Mouse (Mus musculus) heart, embryonic 10.5 days (tissue): ENCODE data around the gene Pde4d. TPM values are rescaled to one million over a fixed set of nuclear protein-coding genes. Genes with fewer than 3 reads are reported as not detected.
A peak's percentile ranks its signal among the peaks of the same experiment; 100 is the strongest.

ENCODE experiments used
- DNase-seq: peaks from one replicate; pipeline ENCODE4 v3.0.0-alpha.2; 2017; ENCODE audit warnings: low spot score
- H3K27ac ChIP-seq: fragments of 300-500 bp; sonication (generic); 2 replicates; pipeline ENCODE4 v1.5.1; 2016; ENCODE audit warnings: mild to moderate bottlenecking
- H3K27me3 ChIP-seq: fragments of 300-500 bp; sonication (generic); 2 replicates; pipeline ENCODE4 v1.6.1; 2016; ENCODE audit warnings: mild to moderate bottlenecking; ENCODE audit not compliant: poor library complexity, insufficient read depth, severe bottlenecking
- H3K36me3 ChIP-seq: fragments of 300-500 bp; sonication (generic); 2 replicates; pipeline ENCODE4 v1.6.1; 2016; ENCODE audit warnings: mild to moderate bottlenecking, moderate library complexity
- H3K4me1 ChIP-seq: fragments of 300-500 bp; sonication (generic); 2 replicates; pipeline ENCODE4 v1.6.1; 2016; ENCODE audit warnings: mild to moderate bottlenecking
- H3K4me3 ChIP-seq: fragments of 300-500 bp; sonication (generic); 2 replicates; pipeline ENCODE4 v1.5.1; 2016; ENCODE audit warnings: mild to moderate bottlenecking, moderate library complexity
- H3K9me3 ChIP-seq: fragments of 300-500 bp; sonication (generic); 2 replicates; pipeline ENCODE4 v1.6.1; 2016; ENCODE audit warnings: mild to moderate bottlenecking, moderate library complexity
- WGBS: fragments of 180-500 bp; shearing (Covaris S2); methylation state at CpG from one replicate; pipeline ENCODE4 v1.1.7; 2016; 5-methylcytosine and 5-hydroxymethylcytosine counted together
- polyA plus RNA-seq: library from polyadenylated mRNA; unstranded; fragments of >200 nt; fragmentation: Nextera tagmentation; extraction: Ambion mirVana; gene quantifications from 2 replicates; pipeline ENCODE4 v1.2.1, GENCODE M21; 2016

The Pde4d gene
- polyA plus RNA-seq, 1 experiment from 2014 or later, result 24.9 TPM

GRCm38 (mm10) chr13:109652631-109653030 is 1202.9 kb downstream of the Pde4d start:
- 65% methylated on average over 7 of the region's 7 CpGs for WGBS
- no peaks in the 10 kb centered on the region for H3K36me3 ChIP-seq
- H3K27me3 ChIP-seq, result no peaks in the 10 kb centered on the region
- H3K27ac ChIP-seq, result peak overlapping the region; percentile 56; the same call in 1 of the 2 replicates
- H3K4me1 ChIP-seq, result peaks cover 30% of the 10 kb centered on the region
- DNase-seq, result no peak
- H3K9me3 ChIP-seq, result no peaks in the 10 kb centered on the region
- H3K4me3 ChIP-seq, result no peak overlapping the region

GRCm38 (mm10) chr13:109655390-109655789 is 1205.6 kb downstream of the Pde4d start:
- Histone ChIP-seq H3K27ac (no peak overlapping the region), H3K9me3 (no peaks in the 10 kb centered on the region), H3K4me1 (peaks cover 28% of the 10 kb centered on the region), H3K36me3 (no peaks in the 10 kb centered on the region), H3K27me3 (no peaks in the 10 kb centered on the region), H3K4me3 (no peak overlapping the region)
- WGBS, result 76% methylated on average over 3 of the region's 3 CpGs
- no peak for DNase-seq

DNA sequence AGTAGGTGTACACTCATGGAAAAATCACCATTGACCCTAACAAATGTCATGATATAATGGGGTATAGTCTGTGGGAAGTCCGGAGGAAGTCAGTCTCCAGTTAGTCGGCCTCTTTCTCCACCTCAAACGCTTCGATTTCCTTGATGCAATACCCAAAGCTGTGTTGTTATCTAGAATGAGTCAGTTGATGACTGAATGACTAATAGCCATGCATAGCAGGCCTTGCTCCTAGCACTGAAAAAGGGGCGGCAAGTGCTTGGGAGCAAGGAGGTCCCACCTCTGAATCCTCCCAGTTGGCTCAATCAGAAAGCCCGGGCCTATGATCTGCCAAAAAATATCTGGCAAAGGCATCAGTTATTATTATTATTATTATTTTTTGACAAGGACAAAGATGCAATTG is 1209.4 kb downstream of the Pde4d start:
- no peak overlapping the region for H3K4me3 ChIP-seq

DNA sequence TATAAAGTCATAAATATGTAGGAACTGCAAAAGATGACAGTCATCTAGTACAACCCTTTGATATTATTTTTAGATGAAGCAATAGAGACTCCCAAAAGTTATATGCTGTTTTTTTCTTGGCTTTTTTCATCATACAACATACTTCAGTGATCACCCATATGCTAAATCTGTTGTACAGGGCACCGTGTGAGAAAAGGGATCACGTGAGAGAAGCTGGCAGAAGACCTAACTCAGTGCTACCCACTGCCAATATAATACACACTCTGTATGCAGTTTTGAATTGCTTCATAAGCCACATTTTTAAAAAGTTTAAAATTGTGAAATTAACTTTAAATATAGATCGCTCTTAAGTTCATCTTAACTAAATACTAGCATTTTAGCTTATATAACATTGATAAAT is 1211.6 kb downstream of the Pde4d start:
- DNase-seq, result no peak
- Histone ChIP-seq H3K9me3 (no peaks in the 10 kb centered on the region), H3K27me3 (no peaks in the 10 kb centered on the region), H3K27ac (no peak overlapping the region), H3K4me1 (peaks cover 32% of the 10 kb centered on the region), H3K36me3 (no peaks in the 10 kb centered on the region), H3K4me3 (no peak overlapping the region)
- WGBS, result 92% methylated on average over 3 of the region's 3 CpGs

More for the DNA sequence above, 1209.4 kb downstream of the Pde4d start:
- Histone ChIP-seq H3K9me3 (no peaks in the 10 kb centered on the region), H3K27me3 (no peaks in the 10 kb centered on the region), H3K4me1 (peaks cover 15% of the 10 kb centered on the region), H3K36me3 (no peaks in the 10 kb centered on the region), H3K27ac (no peak overlapping the region)
- WGBS, result 59% methylated on average over 6 of the region's 6 CpGs
- peak; percentile 64 for DNase-seq

DNA sequence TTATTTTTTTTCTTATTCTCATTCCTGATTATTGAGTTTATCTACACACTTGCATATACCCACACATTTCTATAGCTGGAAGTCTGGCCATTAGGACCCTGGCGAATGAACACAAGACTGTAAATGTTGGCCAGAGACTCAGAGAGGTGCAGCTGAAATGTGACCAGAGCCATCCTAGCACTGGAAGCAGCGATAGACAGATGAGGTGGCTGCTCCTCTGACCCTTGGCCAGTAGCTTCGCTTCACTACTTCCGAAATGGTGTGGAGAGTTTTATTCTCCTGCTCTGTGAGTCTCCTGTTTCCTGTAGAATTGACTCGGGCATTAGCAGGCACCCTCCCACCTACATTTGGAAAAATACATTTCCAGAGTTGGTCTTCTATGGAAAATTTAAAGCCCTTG is 1212.4 kb downstream of the Pde4d start:
- no peak for DNase-seq
- peaks cover 33% of the 10 kb centered on the region for H3K4me1 ChIP-seq
- H3K27ac ChIP-seq, result peak overlapping the region; percentile 37
- no peaks in the 10 kb centered on the region for H3K9me3 ChIP-seq
- no peaks in the 10 kb centered on the region for H3K27me3 ChIP-seq
- WGBS, result 72% methylated on average over 5 of the region's 5 CpGs
- no peak overlapping the region for H3K4me3 ChIP-seq
- no peaks in the 10 kb centered on the region for H3K36me3 ChIP-seq

DNA sequence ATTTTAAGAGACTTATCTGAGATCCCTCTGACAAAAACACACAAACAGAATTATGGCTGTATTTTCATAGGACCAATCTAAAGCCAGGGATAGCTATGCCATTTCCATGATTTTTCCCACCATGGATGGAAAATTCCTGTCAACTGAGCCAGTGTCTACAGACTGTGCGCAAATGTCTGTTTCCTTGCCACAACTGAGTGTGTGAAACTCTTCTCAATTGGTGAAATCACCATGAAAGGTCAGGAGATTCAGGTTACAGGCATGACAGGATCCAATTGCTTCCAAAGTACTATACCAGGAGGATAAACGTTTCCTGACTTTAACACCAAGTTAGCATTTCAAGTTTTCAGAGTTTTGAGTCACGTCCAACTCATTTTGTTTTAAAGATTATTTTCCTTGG is 1213.0 kb downstream of the Pde4d start:
- Histone ChIP-seq H3K4me1 (peaks cover 36% of the 10 kb centered on the region), H3K27me3 (no peaks in the 10 kb centered on the region), H3K9me3 (no peaks in the 10 kb centered on the region), H3K4me3 (no peak overlapping the region), H3K36me3 (no peaks in the 10 kb centered on the region), H3K27ac (no peak overlapping the region)
- no peak for DNase-seq
- WGBS, result 63% methylated on average over 3 of the region's 3 CpGs

DNA sequence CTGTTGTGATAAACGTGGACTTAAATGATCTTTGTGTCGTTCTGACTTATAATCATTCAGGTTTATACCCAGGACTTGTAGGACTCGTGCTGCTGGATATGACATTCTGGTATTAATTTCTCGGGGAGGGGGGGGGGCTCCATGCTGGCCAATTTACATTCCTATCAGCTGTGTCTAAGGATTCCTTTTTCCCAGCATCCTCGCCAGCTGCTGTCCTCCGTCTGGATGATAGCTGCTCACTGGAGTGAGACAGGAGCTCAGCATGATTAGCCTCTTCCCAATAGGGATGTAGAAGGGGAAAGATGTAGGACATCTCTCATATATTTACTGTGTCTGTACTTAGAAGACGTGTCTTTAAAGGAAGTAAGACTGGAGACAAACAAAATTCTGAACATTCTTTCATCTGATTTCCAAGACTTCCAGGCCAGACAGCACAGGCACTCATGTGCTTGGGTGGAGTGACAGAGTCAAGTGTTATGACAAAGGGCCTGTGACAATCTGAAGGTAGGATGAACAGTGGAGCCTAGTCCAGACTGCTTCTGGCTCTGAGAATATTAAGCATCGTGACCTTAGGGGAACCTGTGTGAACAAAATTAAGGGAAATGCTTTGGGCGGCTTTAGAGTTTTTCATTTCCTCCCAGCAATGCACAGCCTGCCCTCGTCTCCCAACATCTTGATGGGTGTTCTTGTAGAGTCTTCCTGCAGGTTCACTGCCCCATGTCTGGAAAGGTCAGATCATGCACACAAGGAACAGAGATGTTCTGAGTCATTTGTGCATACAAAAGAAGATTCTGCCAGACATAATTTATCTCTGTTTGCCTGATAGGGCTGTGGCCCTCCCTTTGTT is 1215.4 kb downstream of the Pde4d start:
- DNase-seq, result no peak
- peak overlapping the region; percentile 8; the same call in 1 of the 2 replicates for H3K4me3 ChIP-seq
- peak overlapping the region; percentile 76 for H3K27ac ChIP-seq
- H3K9me3 ChIP-seq, result no peaks in the 10 kb centered on the region
- H3K4me1 ChIP-seq, result peaks cover 30% of the 10 kb centered on the region
- no peaks in the 10 kb centered on the region for H3K27me3 ChIP-seq
- H3K36me3 ChIP-seq, result no peaks in the 10 kb centered on the region
- 40% methylated on average over 10 of the region's 10 CpGs for WGBS

- no peaks in the 10 kb centered on the region for H3K9me3 ChIP-seq
- DNase-seq, result no peak
- WGBS, result 44% methylated on average over 10 of the region's 10 CpGs
Observed at GRCm38 (mm10) chr13:109665803-109666403, 1216.2 kb downstream of the Pde4d start.

GRCm38 (mm10) chr13:109669965-109670364 is 1220.2 kb downstream of the Pde4d start:
- DNase-seq, result peak; percentile 65
- H3K27ac ChIP-seq, result no peak overlapping the region
- H3K27me3 ChIP-seq, result no peaks in the 10 kb centered on the region
- H3K36me3 ChIP-seq, result no peaks in the 10 kb centered on the region
- H3K4me3 ChIP-seq, result no peak overlapping the region
- H3K9me3 ChIP-seq, result no peaks in the 10 kb centered on the region
- 82% methylated on average over 4 of the region's 4 CpGs for WGBS
- peaks cover 21% of the 10 kb centered on the region for H3K4me1 ChIP-seq

More at GRCm38 (mm10) chr13:109665803-109666403, 1216.2 kb downstream of the Pde4d start:
- Histone ChIP-seq H3K36me3 (no peaks in the 10 kb centered on the region), H3K4me1 (peaks cover 30% of the 10 kb centered on the region), H3K27ac (peak overlapping the region; percentile 76), H3K27me3 (no peaks in the 10 kb centered on the region), H3K4me3 (peak overlapping the region; percentile 8; the same call in 1 of the 2 replicates)

- H3K27me3 ChIP-seq, result no peaks in the 10 kb centered on the region
- H3K9me3 ChIP-seq, result no peaks in the 10 kb centered on the region
- H3K27ac ChIP-seq, result no peak overlapping the region
- DNase-seq, result no peak
- 71% methylated on average over 8 of the region's 8 CpGs for WGBS
- peaks cover 9% of the 10 kb centered on the region; the same call in 1 of the 2 replicates for H3K4me1 ChIP-seq
- H3K36me3 ChIP-seq, result no peaks in the 10 kb centered on the region
- H3K4me3 ChIP-seq, result no peak overlapping the region
Observed at GRCm38 (mm10) chr13:109671589-109672347, 1222.0 kb downstream of the Pde4d start.

DNA sequence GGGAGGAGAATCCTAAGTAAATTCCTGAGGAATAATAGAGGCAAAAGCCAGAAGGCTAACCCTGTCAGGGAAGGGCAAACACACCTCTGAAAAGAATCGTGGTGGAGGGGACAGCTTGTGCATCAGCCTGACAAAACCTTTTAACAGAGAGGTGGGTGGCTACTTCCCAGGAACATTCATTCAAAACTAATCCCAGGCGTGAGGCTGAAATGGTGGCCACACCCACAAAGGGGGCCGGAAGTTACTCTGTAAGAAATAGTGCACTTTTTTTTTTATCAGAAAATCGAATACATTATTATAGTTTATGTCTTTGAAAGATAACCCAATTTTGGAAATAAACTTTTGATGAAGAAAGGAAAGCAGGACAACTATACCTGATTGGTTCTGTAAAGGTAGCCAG is 1227.3 kb downstream of the Pde4d start:
- Histone ChIP-seq H3K4me3 (no peak overlapping the region), H3K36me3 (no peaks in the 10 kb centered on the region), H3K9me3 (no peaks in the 10 kb centered on the region), H3K27ac (no peak overlapping the region), H3K4me1 (peaks cover 10% of the 10 kb centered on the region; the same call in 1 of the 2 replicates), H3K27me3 (no peaks in the 10 kb centered on the region)
- 55% methylated on average over 4 of the region's 4 CpGs for WGBS
- DNase-seq, result no peak

DNA sequence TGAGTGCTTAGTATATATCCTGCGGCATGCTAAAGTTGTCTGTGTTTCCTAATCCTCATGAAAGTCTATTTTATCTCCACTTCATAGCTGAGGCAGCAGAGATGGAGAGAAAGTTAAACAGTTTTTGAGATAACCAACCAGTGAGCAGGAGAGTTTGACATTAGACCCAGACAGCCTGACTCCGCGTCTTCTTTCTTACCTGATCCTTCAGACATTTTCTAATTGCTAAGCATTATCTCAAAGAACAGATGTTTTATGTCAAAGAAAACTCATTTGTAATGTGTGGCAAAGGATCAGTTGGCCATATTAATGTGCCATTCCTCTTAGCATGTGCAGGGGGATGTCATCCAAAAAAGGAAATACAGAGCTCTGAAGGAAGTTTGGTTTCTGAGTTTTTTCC is 1227.9 kb downstream of the Pde4d start:
- DNase-seq, result no peak
- H3K4me3 ChIP-seq, result no peak overlapping the region
- H3K27me3 ChIP-seq, result no peaks in the 10 kb centered on the region
- H3K9me3 ChIP-seq, result no peaks in the 10 kb centered on the region
- H3K36me3 ChIP-seq, result no peaks in the 10 kb centered on the region
- peaks cover 14% of the 10 kb centered on the region for H3K4me1 ChIP-seq
- no peak overlapping the region for H3K27ac ChIP-seq
- WGBS, result 63% methylated on average over 3 of the region's 3 CpGs

DNA sequence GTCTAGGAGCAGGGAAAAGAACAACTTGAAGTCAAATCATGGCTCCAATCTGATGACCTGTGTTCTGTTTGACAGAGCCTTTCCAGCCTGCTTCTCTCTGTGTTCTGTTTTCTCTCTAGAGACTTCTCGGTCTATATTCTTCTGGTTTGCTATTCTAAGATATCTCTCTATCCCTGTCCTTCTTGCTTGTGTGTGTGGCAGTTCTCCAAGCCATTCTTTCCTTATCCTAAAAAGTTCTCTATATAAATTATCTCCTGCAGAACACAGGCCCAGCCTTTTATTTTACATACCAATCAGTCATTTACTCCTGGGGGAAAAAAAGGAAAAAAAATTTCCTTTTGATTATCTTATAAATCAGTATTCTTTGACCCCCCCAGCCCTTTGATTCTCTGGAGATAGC is 1229.2 kb downstream of the Pde4d start:
- Histone ChIP-seq H3K4me3 (no peak overlapping the region), H3K9me3 (no peaks in the 10 kb centered on the region), H3K27me3 (no peaks in the 10 kb centered on the region), H3K4me1 (peaks cover 23% of the 10 kb centered on the region), H3K27ac (no peak overlapping the region), H3K36me3 (no peaks in the 10 kb centered on the region)
- 54% methylated on average over 1 of the region's 1 CpGs for WGBS
- no peak for DNase-seq
